Mouse (Mus musculus) cerebellum, adult 2 months (tissue): Measurements from ENCODE around the gene Anp32a.

Experiments
- CTCF ChIP-seq: fragments of 200-500 bp; IDR thresholded peaks from 2 replicates; pipeline ENCODE4 v1.5.1; 2011; ENCODE audit warnings: low read depth, mild to moderate bottlenecking, control low read depth, low read length, moderate library complexity, borderline replicate concordance; ENCODE audit not compliant: insufficient read depth
- POLR2A ChIP-seq: fragments of 200-500 bp; IDR thresholded peaks from 2 replicates; pipeline ENCODE4 v1.6.1; 2011; ENCODE audit warnings: low read length, control low read depth, borderline replicate concordance; ENCODE audit not compliant: insufficient read depth

DNA sequence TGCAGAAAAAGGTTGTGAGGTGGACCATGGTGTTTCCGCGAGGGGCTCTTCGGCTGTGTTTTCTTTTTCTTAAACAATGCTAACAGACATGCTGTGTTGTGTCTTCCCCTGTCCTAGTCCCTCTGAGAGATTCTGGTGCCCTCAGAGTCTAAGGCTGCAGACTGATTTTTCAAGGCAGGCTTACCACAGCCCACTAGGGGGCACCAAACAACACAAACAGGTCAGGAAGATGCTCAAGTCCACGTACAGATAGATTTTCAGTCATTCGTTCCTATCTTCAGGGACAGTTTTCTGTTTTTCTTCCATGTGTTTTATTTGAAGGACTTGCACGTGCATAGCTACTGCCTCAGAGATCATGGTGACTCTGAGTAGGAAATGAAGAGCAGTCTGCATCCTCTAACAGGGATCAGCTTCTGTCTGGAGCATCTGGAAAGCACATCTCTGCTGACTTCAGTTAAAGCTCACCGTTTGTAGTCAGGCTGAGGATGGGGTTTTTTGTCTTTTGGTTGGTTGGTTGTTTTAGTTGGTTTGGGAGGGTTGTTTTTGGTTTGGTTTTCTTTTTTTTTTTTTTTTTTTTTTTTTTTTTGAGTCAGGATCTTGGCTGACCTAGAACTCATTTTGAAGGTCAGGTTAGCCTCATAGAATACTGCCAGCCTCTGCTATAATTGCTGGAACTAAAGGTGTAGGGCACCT lies 45.9 kb upstream of the Anp32a start:
- TF ChIP-seq CTCF, result peak; percentile 92
- TF ChIP-seq POLR2A, result no peak
